Mouse (Mus musculus) cerebellum, adult 11-12 months (tissue): ENCODE data around the gene Eras.
A peak's percentile ranks its signal among the peaks of the same experiment; 100 is the strongest.
"Not testable (repeated sequence)": the region's sequence is repeated elsewhere in the genome, so short reads cannot be mapped to it uniquely, and the experiment has no call there.

Source experiments
- DNase-seq: peaks from one replicate; pipeline ENCODE4 v3.0.0; 2022

Gene Eras

DNA sequence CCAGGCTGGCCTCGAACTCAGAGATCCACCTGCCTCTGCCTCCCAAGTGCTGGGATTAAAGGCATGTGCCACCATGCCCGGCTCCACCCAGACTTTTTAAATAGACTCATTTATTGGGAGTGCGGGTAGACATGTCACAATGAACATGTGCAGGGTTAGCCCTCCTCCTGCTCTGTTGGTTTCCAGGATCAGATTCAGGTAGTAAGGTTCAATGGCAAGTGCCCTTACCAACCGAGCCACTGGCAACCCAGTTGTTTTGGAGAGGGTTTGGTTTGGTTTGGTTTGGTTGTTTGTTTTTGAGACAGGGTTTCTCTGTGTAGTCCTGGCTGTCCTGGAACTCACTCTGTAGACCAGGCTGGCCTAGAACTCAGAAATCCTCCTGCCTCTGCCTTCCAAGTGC lies 19.2 kb downstream of the Eras start, which contains the start of gene Gm10490:
Gene Gm10490, plus strand, starts transcription at position 301 of the 400 bp plus-strand sequence.
- DNase-seq, result not testable (repeated sequence)

DNA sequence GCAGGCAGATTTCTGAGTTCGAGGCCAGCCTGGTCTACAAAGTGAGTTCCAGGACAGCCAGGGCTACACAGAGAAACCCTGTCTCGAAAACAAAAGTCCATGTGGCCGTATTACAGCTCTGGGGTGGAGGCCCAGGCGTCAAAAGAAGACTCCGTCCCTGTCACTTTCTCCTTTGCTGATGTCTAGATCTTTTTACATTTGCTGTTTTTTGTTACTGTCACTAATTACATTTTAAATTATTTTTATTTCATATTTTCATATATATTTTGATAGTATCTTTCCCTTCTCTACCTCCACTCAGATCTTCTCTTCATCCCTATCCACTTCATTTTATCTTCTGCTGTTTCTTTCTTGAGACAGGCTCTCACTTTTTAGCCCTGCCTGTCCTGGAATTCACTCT lies 20.7 kb downstream of the Eras start, which contains the start of gene Gm10491:
Gene Gm10491, minus strand, starts transcription at position 101 of the 400 bp plus-strand sequence.
- no peak for DNase-seq

DNA sequence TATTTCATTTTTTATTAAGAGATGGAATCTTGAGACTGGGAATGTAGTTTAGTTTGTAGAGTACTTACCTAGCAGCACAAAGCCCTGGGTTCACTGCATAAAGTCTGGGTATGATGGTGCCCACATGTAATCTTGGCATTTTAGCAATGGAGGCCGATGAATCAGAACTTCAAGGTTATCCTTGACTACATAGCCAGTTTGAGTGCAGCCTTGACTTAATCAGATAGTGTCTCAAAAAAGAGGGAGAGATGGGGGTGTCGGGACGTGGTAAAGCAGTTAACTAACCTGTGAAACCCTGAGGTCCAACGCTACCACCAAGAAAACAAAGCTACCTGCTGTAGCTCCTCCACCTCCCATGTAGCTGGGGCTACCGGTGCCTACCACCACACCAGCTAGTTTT lies 24.0 kb downstream of the Eras start:
- DNase-seq, result no peak

DNA sequence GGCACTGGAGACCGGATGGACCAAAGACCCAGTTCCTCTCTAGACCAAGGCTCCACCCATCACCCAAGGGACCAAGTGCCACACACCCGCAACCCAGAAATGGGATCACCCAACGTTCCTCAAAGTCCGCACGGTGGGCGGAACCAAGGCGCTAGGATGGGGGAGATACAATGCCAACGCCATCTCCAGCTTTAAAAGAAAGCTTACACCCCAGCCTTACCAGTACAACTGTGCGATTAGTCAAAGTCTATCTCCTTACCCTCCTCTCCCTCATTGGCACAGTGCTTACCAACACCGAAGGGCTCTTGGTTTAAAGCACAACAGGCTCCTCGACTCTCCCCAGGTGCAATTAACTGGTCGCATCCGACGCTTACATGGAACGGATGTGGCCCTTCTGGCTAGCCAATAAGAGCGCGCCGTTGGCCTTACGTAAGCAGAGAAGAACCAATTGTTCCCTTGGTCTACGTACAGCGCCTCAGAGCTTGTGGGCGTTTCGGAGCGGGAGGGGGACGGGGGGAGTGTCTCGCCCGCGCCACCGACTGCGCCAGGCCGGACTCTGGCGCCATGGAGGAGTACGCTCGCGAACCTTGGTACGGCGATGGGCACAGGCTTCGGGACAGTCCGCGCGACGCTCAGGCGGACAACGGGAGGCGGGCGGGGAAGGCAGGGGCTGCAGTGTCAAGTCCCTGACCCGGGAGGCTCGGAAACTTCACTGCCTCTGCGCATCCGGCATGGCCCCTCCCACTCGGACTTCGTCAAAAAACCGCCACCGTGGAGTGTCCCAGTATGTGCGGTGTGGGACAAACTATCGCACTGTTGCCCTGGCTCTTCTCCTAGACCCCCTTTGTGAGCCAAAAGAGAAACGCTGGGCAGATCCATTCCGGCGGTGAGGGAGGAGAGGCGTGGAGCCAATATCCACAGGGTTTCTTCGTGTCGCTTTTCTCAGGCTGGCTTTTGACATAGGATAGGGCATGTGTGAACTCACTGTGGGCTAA lies 29.2 kb downstream of the Eras start, which contains the start of the genes Pqbp1 and Timm17b:
Gene Pqbp1, minus strand, starts transcription at position 390 of the 995 bp plus-strand sequence.
Gene Timm17b, plus strand, starts transcription at position 478 of the 995 bp plus-strand sequence.
- peak; percentile 93 for DNase-seq

DNA sequence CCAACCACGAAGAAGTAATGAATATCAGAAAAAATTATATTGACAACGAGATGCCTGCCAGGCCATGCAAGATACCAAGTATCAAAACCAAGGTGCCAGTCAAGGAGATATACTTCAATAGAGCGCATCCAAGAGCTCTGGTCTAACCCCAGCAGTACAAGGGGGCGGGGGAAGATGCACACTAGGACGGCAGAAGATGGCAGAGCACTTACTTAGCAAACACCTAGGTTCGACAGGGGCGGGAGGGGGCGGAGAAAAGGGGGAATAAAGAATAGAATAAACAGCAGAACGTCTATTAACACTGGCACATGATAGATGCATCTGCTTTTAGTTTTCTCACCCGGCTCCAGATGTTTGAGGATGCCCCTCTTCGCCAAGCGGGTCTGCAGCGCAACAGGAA lies 30.2 kb downstream of the Eras start:
- DNase-seq, result no peak

DNA sequence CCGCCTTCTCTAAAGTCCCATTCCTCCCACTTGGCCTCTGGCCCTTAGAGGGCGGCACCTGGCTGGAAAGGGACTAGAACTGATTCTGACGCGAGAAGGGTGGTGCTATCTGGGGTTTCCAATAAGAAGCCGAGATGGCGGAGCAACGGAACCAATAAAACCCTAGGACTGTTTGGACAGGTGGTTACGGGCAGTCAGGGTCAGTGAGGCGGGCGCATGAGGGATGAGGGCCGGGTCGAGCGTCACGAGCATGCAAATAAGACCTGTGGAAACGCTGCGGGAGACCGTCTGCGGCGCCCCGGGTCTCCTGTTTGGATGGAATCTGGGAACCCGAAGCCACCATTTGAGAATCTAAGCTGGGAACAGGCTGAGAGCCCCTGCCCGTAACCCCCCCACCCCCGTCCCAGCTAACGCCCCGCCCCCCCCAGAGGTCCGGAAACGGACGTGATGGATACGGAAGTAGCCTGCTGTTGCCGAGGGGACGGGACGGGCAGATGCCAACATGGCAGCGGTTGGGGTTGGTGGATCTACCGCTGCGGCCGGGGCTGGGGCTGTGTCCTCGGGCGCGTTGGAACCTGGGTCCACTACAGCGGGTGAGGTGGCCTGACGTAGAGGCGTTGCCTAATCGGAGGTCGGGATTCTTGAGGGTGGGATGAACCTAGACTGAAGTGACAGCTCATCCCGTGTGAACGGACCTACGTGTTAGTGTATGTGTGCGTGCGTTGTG lies 44.4 kb downstream of the Eras start, which contains the start of gene Slc35a2:
Gene Slc35a2, plus strand, starts transcription at position 188 of the 727 bp plus-strand sequence.
- DNase-seq, result peak; percentile 90

DNA sequence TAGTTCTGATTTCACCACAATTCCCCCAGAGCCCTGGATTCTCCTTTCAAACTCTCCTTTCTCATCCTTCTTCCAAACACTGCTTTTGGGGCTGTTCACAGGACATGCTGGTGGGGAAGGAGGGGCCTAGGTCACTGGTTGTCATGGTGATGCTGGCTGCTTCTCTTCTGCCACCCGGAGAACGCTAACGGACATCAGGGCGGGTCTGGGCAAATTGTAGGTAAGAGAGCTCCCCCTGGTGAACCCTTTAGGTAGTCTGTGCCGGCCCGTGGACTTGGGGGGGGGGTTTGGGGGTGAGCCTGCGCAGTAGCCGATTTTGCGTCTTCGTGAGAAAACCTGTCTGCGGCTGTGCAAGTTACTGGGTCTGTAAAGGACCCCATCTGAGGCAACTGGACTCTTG lies 48.6 kb downstream of the Eras start:
- DNase-seq, result peak; percentile 85

DNA sequence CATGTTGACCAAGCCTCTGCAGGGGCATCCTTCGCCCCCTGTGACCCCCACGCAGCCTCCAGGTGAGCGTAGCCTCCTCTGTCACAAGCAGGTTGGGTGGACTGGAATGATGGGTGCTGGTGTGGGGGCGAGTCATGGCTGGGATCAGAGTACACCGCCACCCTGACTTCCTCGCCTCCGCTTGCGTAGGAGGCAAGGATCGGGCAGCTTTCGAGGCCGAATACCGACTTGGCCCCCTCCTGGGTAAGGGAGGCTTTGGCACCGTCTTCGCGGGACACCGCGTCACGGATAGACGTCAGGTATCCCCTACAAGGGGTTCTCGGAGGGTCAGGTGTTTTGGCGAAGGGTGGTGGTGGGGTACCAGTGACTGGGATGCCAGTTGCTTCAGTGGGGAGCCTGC lies 49.9 kb downstream of the Eras start:
- peak; percentile 70 for DNase-seq

DNA sequence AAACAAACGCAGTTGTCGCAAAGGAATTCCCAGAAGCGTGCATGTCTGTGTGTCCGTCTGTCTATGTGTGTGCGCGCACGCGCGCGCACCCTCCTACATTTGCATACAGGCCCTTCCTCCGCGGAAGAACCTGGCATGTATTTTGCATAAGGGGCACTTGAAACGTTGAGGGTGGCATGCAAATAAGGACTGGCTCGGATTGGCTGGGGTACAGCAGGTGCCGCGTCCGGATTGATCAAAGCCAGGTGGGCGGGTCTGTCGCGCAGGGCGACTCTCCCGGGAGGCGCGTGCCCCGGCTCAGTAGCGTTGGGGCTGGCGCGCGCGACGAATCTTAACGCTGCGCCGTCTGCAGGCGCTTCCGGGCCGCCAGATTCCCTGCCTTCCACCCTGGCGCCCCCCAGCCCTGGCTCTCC lies 50.4 kb downstream of the Eras start, which contains the start of gene Pim2:
Gene Pim2, plus strand, starts transcription at position 256 of the 413 bp plus-strand sequence.
- DNase-seq, result peak; percentile 94
